Mouse (Mus musculus): ENCODE data around the gene Pqlc3. TPM values are rescaled to one million over a fixed set of nuclear protein-coding genes. Genes with fewer than 3 reads are reported as not detected.

The Pqlc3 gene
- 5.1 and 5.6 TPM in 2 replicates for polyA plus RNA-seq (2016; fragmentation: Nextera tagmentation; extraction: Ambion mirVana)

DNA sequence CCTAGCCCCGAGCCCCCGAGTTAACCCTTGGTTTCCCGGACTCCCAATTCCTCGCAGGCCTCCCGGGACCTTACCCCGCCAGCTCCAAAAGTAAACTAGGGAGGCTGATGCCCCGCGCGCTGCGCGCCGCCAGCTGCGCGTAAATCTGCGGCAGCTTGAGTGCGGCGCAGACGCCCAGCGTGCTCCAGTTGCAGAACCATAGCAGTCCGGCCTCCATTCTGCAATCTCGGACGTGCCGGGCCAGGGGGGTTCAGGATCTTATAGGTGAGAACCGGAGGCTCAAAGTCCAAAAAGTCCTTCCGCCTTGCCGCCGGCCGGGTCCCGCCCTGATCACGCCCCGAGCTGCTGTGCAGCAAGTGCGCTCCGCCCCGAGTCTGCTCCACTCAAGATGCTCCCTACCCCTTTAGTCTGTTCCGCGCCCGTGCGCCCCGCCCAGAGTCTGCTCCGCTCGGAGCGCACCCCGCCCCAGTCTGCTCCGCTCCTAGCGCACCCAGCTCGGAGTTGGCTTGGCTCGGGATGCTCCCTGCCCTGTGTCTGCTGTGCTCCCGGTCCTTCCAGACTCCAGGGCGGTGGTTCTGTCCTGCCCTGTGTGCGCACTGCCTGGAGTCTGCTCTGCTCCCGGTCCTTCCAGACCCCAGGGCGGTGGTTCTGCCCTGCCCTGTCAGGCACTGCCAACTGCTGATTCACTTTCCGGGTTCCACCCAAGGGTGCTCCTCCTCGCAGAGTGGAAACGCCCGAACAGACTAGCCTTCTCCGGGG is at the start of gene Pqlc3:
TSS of gene Pqlc3 (minus strand) at position 670 of the 759 bp plus-strand sequence.
- peaks cover 40% of the 10 kb centered on the region for H3K4me1 ChIP-seq
- ATAC-seq = peak; percentile 98
- no peaks in the 10 kb centered on the region for H3K9me3 ChIP-seq (replicated peaks)
- 0 out of 2 replicates have a peak, but pooled peaks cover 5% of the 10 kb centered on the region for H3K36me3 ChIP-seq
- peak within 1 kb of the TSS; percentile 73 for H3K9ac ChIP-seq
- peak within 1 kb of the TSS; percentile 75 for H3K4me3 ChIP-seq
- peak within 1 kb of the TSS; percentile 97 for H3K4me2 ChIP-seq
- H3K27ac ChIP-seq = peak within 1 kb of the TSS; percentile 79
- WGBS (ENCODE audit: insufficient replicate concordance) = under 1% methylated on average over 57 of the region's 57 CpGs
- H3K27me3 ChIP-seq (replicated peaks) = peaks cover 45% of the 10 kb centered on the region

DNA sequence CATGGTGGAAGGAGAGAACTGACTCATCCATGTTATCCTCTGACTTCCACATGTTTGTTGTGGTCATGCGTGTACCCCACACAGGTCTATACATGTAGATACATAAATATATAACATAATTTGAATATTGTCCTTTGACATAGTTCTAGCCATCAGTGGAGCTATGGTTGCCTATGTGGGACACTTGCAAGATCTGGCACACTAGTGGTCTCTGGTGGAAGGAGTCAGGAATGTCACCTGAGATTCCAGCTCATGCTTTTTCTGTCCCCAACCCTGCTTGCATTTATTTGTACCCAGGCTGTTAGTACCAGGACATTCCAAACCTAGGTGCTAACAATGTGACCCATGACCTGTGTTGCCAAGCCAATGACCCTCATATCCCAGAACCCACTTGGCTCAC is 49.6 kb upstream of the Pqlc3 start:
- no peaks in the 10 kb centered on the region for H3K4me1 ChIP-seq
- H3K9me3 ChIP-seq (replicated peaks) = no peaks in the 10 kb centered on the region
- H3K4me2 ChIP-seq = no peak overlapping the region
- WGBS (ENCODE audit: insufficient replicate concordance) = 59% methylated on average over 1 of the region's 1 CpGs
- H3K9ac ChIP-seq = no peak overlapping the region
- ATAC-seq = no peak
- no peak overlapping the region for H3K27ac ChIP-seq
- H3K36me3 ChIP-seq = no peaks in the 10 kb centered on the region
- H3K27me3 ChIP-seq (replicated peaks) = 0 out of 2 replicates have a peak, but pooled peaks cover 5% of the 10 kb centered on the region
- no peak overlapping the region for H3K4me3 ChIP-seq

DNA sequence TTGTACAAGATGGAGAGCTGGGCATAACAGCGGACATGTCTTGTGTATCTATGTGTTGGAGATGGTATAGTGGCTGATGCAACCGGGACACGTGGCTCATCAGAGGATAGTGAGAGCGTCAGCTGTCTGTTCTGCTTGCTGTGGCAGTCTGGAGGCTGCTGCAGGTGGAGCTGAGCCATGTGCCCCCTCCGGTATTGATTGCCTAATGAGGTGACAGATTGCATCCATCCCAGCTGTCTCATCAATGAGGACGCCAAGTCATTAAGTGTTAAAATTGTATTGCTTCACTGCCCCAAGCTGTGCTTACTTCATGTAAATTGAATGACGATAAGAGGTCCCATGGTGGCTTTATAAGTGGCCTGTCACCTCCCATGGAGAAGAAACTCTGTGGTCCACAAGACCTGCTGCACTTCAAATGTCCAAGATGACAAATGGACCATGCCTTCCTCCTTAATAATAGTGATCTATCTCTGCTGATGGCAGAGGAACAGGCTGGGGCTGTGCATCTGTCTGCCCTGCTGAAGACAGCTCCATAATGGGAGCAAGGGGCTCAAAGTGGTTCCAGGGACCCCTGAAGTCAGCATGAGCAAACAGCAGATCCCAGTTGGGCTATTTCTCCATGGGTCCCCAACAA is 48.9 kb upstream of the Pqlc3 start:
- H3K27me3 ChIP-seq (replicated peaks) = 0 out of 2 replicates have a peak, but pooled peaks cover 5% of the 10 kb centered on the region
- 70% methylated on average over 7 of the region's 7 CpGs for WGBS (ENCODE audit: insufficient replicate concordance)
- no peak for ATAC-seq

DNA sequence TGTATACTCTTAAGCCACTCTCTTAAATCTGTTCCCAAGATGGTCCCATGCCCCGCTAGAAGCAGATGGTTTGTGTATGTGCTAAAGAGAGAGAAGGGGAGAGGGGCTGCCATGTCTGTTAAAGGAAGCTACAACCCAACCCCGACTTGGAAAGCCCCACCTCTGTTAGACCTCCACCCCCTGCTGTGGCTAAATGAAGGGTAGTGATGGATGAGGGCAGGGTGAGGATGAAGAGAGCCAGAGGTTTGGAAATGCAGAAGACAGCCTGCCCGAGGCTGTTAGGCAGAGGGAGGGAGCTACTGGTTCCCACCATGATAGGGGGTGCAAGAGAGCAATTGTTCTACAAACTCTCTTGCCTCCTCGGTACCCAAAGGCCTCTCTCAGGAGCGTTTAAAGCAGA is 43.1 kb upstream of the Pqlc3 start:
- H3K27me3 ChIP-seq (replicated peaks) = no peaks in the 10 kb centered on the region
- no peaks in the 10 kb centered on the region for H3K36me3 ChIP-seq
- no peaks in the 10 kb centered on the region for H3K4me1 ChIP-seq
- H3K9ac ChIP-seq = no peak overlapping the region
- H3K4me2 ChIP-seq = no peak overlapping the region
- H3K27ac ChIP-seq = no peak overlapping the region
- H3K9me3 ChIP-seq (replicated peaks) = no peaks in the 10 kb centered on the region
- no peak for ATAC-seq
- H3K4me3 ChIP-seq = no peak overlapping the region
- 47% methylated on average over 5 of the region's 5 CpGs for WGBS (ENCODE audit: insufficient replicate concordance)

More for the DNA sequence above, 48.9 kb upstream of the Pqlc3 start:
- no peak overlapping the region for H3K4me3 ChIP-seq
- H3K27ac ChIP-seq = no peak overlapping the region
- no peaks in the 10 kb centered on the region for H3K36me3 ChIP-seq
- H3K4me2 ChIP-seq = no peak overlapping the region
- no peaks in the 10 kb centered on the region for H3K4me1 ChIP-seq
- H3K9ac ChIP-seq = no peak overlapping the region
- H3K9me3 ChIP-seq (replicated peaks) = no peaks in the 10 kb centered on the region

DNA sequence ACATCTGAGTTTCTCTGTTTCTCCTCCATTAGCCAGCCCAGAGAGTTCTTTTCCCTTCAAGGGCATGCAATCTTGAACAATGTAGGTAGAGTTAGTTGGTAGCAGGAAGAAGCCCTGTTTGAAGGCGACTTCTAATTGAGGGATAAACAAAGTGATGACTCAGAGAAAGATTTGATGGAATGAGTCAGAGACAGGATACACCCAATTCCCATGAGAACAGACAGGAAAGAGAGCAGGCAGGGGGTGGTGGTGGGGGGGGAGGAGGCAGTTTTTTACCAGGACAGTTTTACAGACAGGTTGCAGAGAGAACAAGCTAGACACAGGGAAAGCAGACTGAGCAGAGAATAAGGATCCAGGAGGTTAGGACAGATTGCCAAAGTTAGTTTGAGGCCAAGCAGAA is 40.4 kb upstream of the Pqlc3 start:
- Histone ChIP-seq H3K9ac (no peak overlapping the region), H3K4me2 (no peak overlapping the region), H3K27ac (no peak overlapping the region), H3K27me3 (replicated peaks) (no peaks in the 10 kb centered on the region), H3K4me3 (no peak overlapping the region), H3K9me3 (replicated peaks) (no peaks in the 10 kb centered on the region), H3K4me1 (no peaks in the 10 kb centered on the region), H3K36me3 (no peaks in the 10 kb centered on the region)
- ATAC-seq = no peak
- WGBS (ENCODE audit: insufficient replicate concordance) = 33% methylated on average over 1 of the region's 1 CpGs

DNA sequence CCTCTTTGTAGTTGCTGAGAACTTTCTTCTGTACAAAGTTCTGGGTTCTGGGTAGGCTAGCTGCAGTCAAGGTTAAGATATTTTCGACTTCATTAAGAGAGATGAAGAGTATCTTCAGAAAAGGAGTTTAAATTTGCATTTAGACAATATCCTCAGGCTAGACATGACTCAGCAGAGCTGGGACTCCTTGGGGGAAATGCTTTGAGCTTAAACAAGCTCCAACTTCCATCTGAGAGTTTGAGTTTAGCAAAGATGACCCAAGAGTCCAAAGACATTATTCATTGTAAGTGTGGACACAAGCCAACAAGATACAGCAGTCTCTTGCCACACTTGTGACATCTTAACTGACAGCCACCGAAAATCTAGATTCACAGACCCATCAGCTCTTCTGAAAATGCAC is 39.2 kb upstream of the Pqlc3 start:
- no peak overlapping the region for H3K4me3 ChIP-seq
- 33% methylated on average over 2 of the region's 2 CpGs for WGBS (ENCODE audit: insufficient replicate concordance)
- no peak overlapping the region for H3K4me2 ChIP-seq
- H3K27ac ChIP-seq = no peak overlapping the region
- H3K9ac ChIP-seq = no peak overlapping the region
- H3K27me3 ChIP-seq (replicated peaks) = no peaks in the 10 kb centered on the region
- no peaks in the 10 kb centered on the region for H3K9me3 ChIP-seq (replicated peaks)
- H3K4me1 ChIP-seq = no peaks in the 10 kb centered on the region
- ATAC-seq = no peak
- no peaks in the 10 kb centered on the region for H3K36me3 ChIP-seq

DNA sequence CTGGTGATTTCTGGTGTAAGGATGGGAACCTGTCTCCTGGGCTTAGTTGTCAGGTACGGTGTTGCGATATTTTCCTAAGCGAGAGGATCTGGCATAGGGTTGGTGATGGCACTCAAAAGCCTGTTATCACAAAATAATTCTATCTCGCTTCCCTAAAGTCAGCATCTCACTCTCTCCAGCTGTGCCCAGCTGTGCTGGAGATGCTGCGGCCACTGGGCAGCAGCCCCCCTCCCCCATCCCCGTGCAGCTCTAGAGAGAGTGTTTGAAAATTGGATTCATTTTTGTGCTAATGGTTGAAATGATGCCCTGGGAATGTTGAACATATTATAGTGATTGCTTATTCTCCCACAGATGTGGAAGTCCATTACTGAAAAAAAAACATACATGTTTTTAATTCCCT is 38.0 kb upstream of the Pqlc3 start:
- Histone ChIP-seq H3K36me3 (no peaks in the 10 kb centered on the region), H3K9ac (no peak overlapping the region), H3K4me2 (no peak overlapping the region), H3K27me3 (replicated peaks) (no peaks in the 10 kb centered on the region), H3K4me3 (no peak overlapping the region), H3K4me1 (no peaks in the 10 kb centered on the region), H3K27ac (no peak overlapping the region), H3K9me3 (replicated peaks) (no peaks in the 10 kb centered on the region)
- ATAC-seq = no peak
- WGBS (ENCODE audit: insufficient replicate concordance) = 68% methylated on average over 6 of the region's 6 CpGs

DNA sequence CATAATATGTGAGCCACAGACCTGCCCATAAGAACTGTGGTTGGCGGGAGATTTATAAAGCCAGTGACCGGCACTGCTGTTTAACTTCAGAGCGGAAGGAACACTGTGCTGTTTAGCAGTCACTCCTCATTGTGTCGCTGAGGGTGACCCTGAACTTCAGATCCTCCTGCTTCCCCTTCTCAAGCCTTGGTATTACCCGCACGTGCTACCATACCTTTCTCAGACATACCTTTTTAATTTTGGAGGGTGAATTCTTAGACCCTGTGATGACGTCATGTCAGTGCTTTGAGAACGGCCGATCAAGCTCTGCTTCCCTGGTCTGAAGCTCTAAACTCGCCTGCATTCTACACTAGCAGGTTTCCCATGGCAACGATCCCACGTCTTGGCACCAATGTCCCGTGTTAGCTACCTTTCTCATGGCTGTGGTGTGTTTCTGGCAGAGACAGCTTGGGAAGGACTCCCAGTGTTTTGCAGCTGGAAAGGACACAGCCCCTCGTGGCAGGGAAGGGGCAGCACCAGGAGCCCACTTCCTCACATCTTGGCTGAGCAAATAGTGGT is 36.9 kb upstream of the Pqlc3 start:
- Histone ChIP-seq H3K9ac (no peak overlapping the region), H3K4me3 (no peak overlapping the region), H3K9me3 (replicated peaks) (no peaks in the 10 kb centered on the region), H3K4me1 (no peaks in the 10 kb centered on the region), H3K27me3 (replicated peaks) (no peaks in the 10 kb centered on the region), H3K4me2 (no peak overlapping the region), H3K27ac (no peak overlapping the region), H3K36me3 (no peaks in the 10 kb centered on the region)
- no peak for ATAC-seq
- 54% methylated on average over 14 of the region's 14 CpGs for WGBS (ENCODE audit: insufficient replicate concordance)

DNA sequence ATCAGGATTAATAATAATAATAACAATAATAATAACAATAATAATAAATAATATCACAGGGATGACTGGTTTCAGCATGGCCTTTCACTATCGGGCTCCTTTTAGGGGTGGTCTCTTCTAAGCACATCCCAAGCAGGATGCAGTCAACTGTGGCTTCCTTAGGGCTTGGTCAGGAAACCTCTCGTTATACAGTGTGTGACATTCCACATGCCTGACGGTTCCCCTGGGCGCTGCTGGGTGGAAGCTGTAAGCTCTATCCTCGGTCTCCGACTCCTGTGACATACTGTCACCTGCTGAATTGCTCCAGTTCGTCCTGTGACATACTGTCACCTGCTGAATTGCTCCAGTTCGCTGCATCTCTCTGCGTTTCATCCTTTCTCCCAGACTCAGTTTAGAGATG is 36.3 kb upstream of the Pqlc3 start:
- 39% methylated on average over 9 of the region's 9 CpGs for WGBS (ENCODE audit: insufficient replicate concordance)
- H3K9me3 ChIP-seq (replicated peaks) = no peaks in the 10 kb centered on the region

DNA sequence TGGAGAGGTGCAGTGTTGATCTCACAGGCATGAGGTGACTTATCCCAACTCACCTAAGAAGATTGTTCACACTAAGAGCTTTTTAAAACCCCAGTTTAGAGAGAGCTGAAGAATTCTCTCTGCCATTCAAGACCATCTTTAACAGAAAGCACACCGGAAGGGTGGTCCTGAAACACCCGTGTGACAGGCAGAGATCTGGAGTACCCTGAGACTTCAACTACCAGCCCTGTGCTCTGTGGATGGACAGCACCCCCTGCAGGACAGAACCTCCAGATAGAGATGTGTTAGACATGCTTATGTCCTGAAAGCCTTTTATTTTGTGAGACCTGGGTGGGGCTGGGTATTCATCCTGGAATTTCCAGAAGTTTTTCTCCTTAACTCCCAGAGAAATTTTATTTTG is 34.9 kb upstream of the Pqlc3 start:
- ATAC-seq = no peak
- 45% methylated on average over 2 of the region's 2 CpGs for WGBS (ENCODE audit: insufficient replicate concordance)
- H3K9me3 ChIP-seq (replicated peaks) = no peaks in the 10 kb centered on the region
- H3K36me3 ChIP-seq = no peaks in the 10 kb centered on the region
- no peaks in the 10 kb centered on the region for H3K27me3 ChIP-seq (replicated peaks)
- H3K4me1 ChIP-seq = no peaks in the 10 kb centered on the region
- no peak overlapping the region for H3K4me2 ChIP-seq
- no peak overlapping the region for H3K27ac ChIP-seq
- no peak overlapping the region for H3K9ac ChIP-seq
- H3K4me3 ChIP-seq = no peak overlapping the region

More for the DNA sequence above, 36.3 kb upstream of the Pqlc3 start:
- H3K4me2 ChIP-seq = no peak overlapping the region
- no peak overlapping the region for H3K9ac ChIP-seq
- no peak overlapping the region for H3K4me3 ChIP-seq
- H3K4me1 ChIP-seq = no peaks in the 10 kb centered on the region
- no peaks in the 10 kb centered on the region for H3K27me3 ChIP-seq (replicated peaks)
- no peak overlapping the region for H3K27ac ChIP-seq
- no peak for ATAC-seq
- no peaks in the 10 kb centered on the region for H3K36me3 ChIP-seq

DNA sequence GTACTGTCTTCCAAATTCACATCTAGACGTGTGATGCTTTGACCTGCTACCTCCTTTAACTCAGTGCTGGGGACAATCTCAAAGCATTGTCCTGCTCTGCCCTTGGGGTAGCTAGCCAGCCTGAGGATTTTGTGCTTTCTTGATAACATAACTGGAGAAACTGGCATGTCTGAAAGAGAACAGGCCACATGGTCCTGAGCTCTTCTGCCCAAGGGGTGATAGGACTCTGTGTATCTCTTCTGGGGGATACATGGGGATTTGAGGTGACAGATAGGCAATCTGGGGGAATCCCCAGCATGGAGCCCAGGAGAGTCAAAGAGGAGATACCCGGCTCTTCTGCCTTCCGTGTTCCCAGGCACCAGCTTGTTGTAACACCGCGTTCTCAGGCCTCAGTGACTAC is 34.5 kb upstream of the Pqlc3 start:
- Histone ChIP-seq H3K9ac (no peak overlapping the region), H3K27ac (no peak overlapping the region), H3K9me3 (replicated peaks) (no peaks in the 10 kb centered on the region), H3K36me3 (no peaks in the 10 kb centered on the region), H3K4me1 (no peaks in the 10 kb centered on the region), H3K4me3 (no peak overlapping the region), H3K4me2 (no peak overlapping the region), H3K27me3 (replicated peaks) (no peaks in the 10 kb centered on the region)
- 67% methylated on average over 5 of the region's 5 CpGs for WGBS (ENCODE audit: insufficient replicate concordance)
- no peak for ATAC-seq

DNA sequence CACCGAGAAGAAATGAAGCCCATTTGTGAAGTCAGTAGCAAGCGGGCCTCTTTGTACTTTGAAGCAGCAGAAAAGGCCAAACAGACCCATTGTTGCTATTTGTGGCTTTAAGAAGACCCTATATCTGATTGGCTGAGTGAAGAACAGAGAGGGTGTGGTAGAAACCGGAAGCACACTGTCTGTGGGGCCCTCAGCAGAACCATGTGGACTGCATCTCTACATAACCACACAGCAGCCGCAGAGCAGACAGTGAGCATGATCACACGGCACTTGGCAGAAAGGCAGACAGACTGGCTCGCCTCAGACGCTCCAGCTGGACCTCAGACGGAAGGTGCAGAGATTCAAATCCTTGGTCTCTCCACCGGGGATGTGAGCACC is 33.2 kb upstream of the Pqlc3 start:
- Histone ChIP-seq H3K4me1 (no peaks in the 10 kb centered on the region), H3K9me3 (replicated peaks) (no peaks in the 10 kb centered on the region), H3K36me3 (no peaks in the 10 kb centered on the region), H3K9ac (no peak overlapping the region), H3K27ac (no peak overlapping the region), H3K4me2 (no peak overlapping the region), H3K4me3 (no peak overlapping the region), H3K27me3 (replicated peaks) (no peaks in the 10 kb centered on the region)
- 65% methylated on average over 9 of the region's 9 CpGs for WGBS (ENCODE audit: insufficient replicate concordance)
- ATAC-seq = no peak

Measured in liver, embryonic 12.5 days (tissue).